Mouse (Mus musculus) right cerebral cortex, postnatal 25 days (tissue): ENCODE measurements around the gene Agtrap.
A peak's percentile ranks its signal among the peaks of the same experiment; 100 is the strongest.
"Not testable (repeated sequence)": the region's sequence is repeated elsewhere in the genome, so short reads cannot be mapped to it uniquely, and the experiment has no call there.

ENCODE experiments used
- DNase-seq: peaks from one replicate; pipeline ENCODE4 v3.0.0; 2022

Agtrap gene

GRCm38 (mm10) chr4:148074521-148075189, 13.2 kb downstream of the Agtrap start:
- no peak for DNase-seq

GRCm38 (mm10) chr4:148071508-148071907, 16.3 kb downstream of the Agtrap start:
- DNase-seq, result no peak

- DNase-seq, result no peak
Observed at GRCm38 (mm10) chr4:148069602-148070218, 18.1 kb downstream of the Agtrap start.

GRCm38 (mm10) chr4:148067346-148067745, 20.5 kb downstream of the Agtrap start:
- no peak for DNase-seq

- no peak for DNase-seq
Observed at GRCm38 (mm10) chr4:148066401-148066744, 21.5 kb downstream of the Agtrap start.

- DNase-seq, result no peak
Observed at GRCm38 (mm10) chr4:148065702-148066400, 22.0 kb downstream of the Agtrap start.

- no peak for DNase-seq
Observed at GRCm38 (mm10) chr4:148061086-148061480, 26.7 kb downstream of the Agtrap start.

GRCm38 (mm10) chr4:148060120-148061085, 27.4 kb downstream of the Agtrap start:
- DNase-seq, result no peak

GRCm38 (mm10) chr4:148058993-148059392, 28.8 kb downstream of the Agtrap start:
- DNase-seq, result peak; percentile 36

GRCm38 (mm10) chr4:148058218-148058819, 29.5 kb downstream of the Agtrap start:
- no peak for DNase-seq

GRCm38 (mm10) chr4:148057661-148058209, 30.1 kb downstream of the Agtrap start:
- DNase-seq, result no peak

- DNase-seq, result no peak
Observed at GRCm38 (mm10) chr4:148056801-148057200, 31.0 kb downstream of the Agtrap start.

- DNase-seq, result no peak
Observed at GRCm38 (mm10) chr4:148056246-148056645, 31.6 kb downstream of the Agtrap start.

GRCm38 (mm10) chr4:148054961-148055695, 32.7 kb downstream of the Agtrap start:
- no peak for DNase-seq

- peak; percentile 80 for DNase-seq
Observed at GRCm38 (mm10) chr4:148053417-148053920, 34.4 kb downstream of the Agtrap start.

GRCm38 (mm10) chr4:148052976-148053375, 34.9 kb downstream of the Agtrap start:
- no peak for DNase-seq

GRCm38 (mm10) chr4:148051886-148052285, 35.9 kb downstream of the Agtrap start:
- DNase-seq, result no peak

- no peak for DNase-seq
Observed at GRCm38 (mm10) chr4:148051046-148051776, 36.6 kb downstream of the Agtrap start.

- not testable (repeated sequence) for DNase-seq
Observed at GRCm38 (mm10) chr4:148050396-148050914, 37.4 kb downstream of the Agtrap start.

- DNase-seq, result no peak
Observed at GRCm38 (mm10) chr4:148046450-148047031, 41.3 kb downstream of the Agtrap start.
